Mouse (Mus musculus) midbrain, embryonic 14.5 days (tissue): ENCODE measurements around the gene Amt. TPM values are rescaled to one million over a fixed set of nuclear protein-coding genes. Genes with fewer than 3 reads are reported as not detected.
"Not testable (repeated sequence)": the region's sequence is repeated elsewhere in the genome, so short reads cannot be mapped to it uniquely, and the experiment has no call there.

ENCODE experiments used
- ATAC-seq: fragments of 200-750 bp; cut with Nextera tagmentation; 2 replicates; pipeline ENCODE4 v1.8.0; 2017; ENCODE audit warnings: moderate number of reproducible peaks, moderate library complexity; ENCODE audit not compliant: low FRiP score, low TSS enrichment
- DNase-seq: peaks from one replicate; pipeline ENCODE4 v3.0.0-alpha.2; 2015
- H3K27ac ChIP-seq: fragments of 300-500 bp; sonication (generic); replicated peaks from 2 replicates; pipeline ENCODE4 v1.5.1; 2014; ENCODE audit warnings: mild to moderate bottlenecking, low read depth, low read length, moderate library complexity
- H3K27me3 ChIP-seq: fragments of 300-500 bp; sonication (generic); 2 replicates; pipeline ENCODE4 v1.6.1; 2014; ENCODE audit warnings: low read length, control low read depth, mixed read lengths; ENCODE audit not compliant: control insufficient read depth, insufficient read depth
- H3K36me3 ChIP-seq: fragments of 300-500 bp; sonication (generic); 2 replicates; pipeline ENCODE4 v1.6.1; 2014; ENCODE audit warnings: low read length, control low read depth; ENCODE audit not compliant: control insufficient read depth, insufficient read depth
- H3K4me1 ChIP-seq: fragments of 300-500 bp; sonication (generic); 2 replicates; pipeline ENCODE4 v1.6.1; 2014; ENCODE audit warnings: mild to moderate bottlenecking, antibody characterized with exemption, low read length, control low read depth; ENCODE audit not compliant: control insufficient read depth, insufficient read depth
- H3K4me2 ChIP-seq: fragments of 300-500 bp; sonication (generic); 2 replicates; pipeline ENCODE4 v1.6.1; 2014; ENCODE audit warnings: mild to moderate bottlenecking, low read length, moderate library complexity
- H3K4me3 ChIP-seq: fragments of 300-500 bp; sonication (generic); replicated peaks from 2 replicates; pipeline ENCODE4 v1.5.1; 2014; ENCODE audit warnings: low read depth, low read length
- H3K9ac ChIP-seq: fragments of 300-500 bp; sonication (generic); replicated peaks from 2 replicates; pipeline ENCODE4 v1.6.1; 2014; ENCODE audit warnings: mild to moderate bottlenecking, low read length, moderate library complexity
- H3K9me3 ChIP-seq: fragments of 300-500 bp; sonication (generic); 2 replicates; pipeline ENCODE4 v1.6.1; 2016; ENCODE audit warnings: low read length, control low read depth, mixed read lengths; ENCODE audit not compliant: control insufficient read depth
- WGBS: fragments of 180-500 bp; shearing (Covaris S2); extraction: QIAGEN DNeasy Blood & Tissue Kit; methylation state at CpG from one replicate; pipeline ENCODE4 v1.1.7; 2014; 5-methylcytosine and 5-hydroxymethylcytosine counted together
- polyA plus RNA-seq: library from polyadenylated mRNA; unstranded; fragments of >200 nt; fragmentation: Nextera tagmentation; extraction: Ambion mirVana; gene quantifications from 2 replicates; pipeline ENCODE4 v1.2.1, GENCODE M21; 2014

The Amt gene
- polyA plus RNA-seq, 1 experiment from 2014 or later: 23.5 TPM

DNA sequence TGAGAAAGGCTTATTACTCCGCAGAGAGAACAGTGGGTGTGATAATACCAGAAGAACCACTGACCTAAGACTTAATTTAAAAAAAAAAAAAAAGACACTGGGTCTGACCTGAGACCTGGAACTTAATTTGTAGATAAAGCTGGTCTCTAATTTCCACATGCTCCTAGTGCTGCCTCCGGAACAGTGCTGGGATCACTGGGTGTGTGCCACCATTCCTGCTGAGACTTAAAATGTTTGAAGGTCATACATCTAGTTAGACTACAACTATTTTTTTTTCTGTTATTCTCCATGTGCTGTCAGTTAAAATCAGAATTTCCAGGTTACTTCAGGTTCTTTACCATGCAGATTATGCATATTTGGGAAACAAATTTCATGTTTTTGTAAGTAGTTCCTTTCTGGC lies 11.5 kb downstream of the Amt start:
- H3K4me3 ChIP-seq: peak overlapping the region; percentile 89
- peaks cover 8% of the 10 kb centered on the region for H3K36me3 ChIP-seq
- DNase-seq: no peak
- H3K9ac ChIP-seq: no peak overlapping the region
- H3K4me2 ChIP-seq: peak overlapping the region; percentile 70
- H3K27ac ChIP-seq: no peak overlapping the region
- no peak for ATAC-seq
- WGBS: 80% methylated on average over 2 of the region's 2 CpGs
- no peaks in the 10 kb centered on the region for H3K27me3 ChIP-seq
- H3K4me1 ChIP-seq: peaks cover 37% of the 10 kb centered on the region
- H3K9me3 ChIP-seq: no peaks in the 10 kb centered on the region

DNA sequence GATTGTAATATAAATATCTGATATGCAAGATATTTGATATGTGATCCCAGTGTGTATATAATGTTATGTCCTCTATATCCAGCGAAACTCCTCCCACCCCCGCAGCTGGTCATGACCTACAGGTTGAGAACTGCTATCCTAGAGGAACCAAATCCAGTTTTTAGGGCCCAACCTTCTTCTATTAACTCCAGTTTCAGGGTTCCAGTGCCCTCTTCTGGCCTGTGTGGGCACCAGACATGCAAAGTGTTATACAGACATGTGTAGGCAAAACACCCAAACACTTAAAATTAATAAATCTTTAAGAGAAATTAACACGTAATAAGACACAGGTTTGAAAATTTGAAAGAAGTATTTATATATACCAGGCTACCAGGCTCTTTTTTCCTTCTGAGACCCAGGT lies 20.9 kb downstream of the Amt start:
- Histone ChIP-seq H3K27ac (no peak overlapping the region), H3K36me3 (peaks cover 22% of the 10 kb centered on the region; the same call in 1 of the 2 replicates), H3K4me2 (no peak overlapping the region), H3K9me3 (no peaks in the 10 kb centered on the region), H3K9ac (no peak overlapping the region), H3K4me3 (no peak overlapping the region), H3K4me1 (no peaks in the 10 kb centered on the region), H3K27me3 (no peaks in the 10 kb centered on the region)
- DNase-seq (no peak), ATAC-seq (no peak)
- 94% methylated on average over 3 of the region's 3 CpGs for WGBS

GRCm38 (mm10) chr9:108318462-108318861 lies 21.8 kb downstream of the Amt start:
- H3K9me3 ChIP-seq: no peaks in the 10 kb centered on the region
- H3K9ac ChIP-seq: no peak overlapping the region
- peaks cover 22% of the 10 kb centered on the region; the same call in 1 of the 2 replicates for H3K36me3 ChIP-seq
- ATAC-seq (no peak), DNase-seq (no peak)
- no peaks in the 10 kb centered on the region for H3K4me1 ChIP-seq
- H3K27me3 ChIP-seq: no peaks in the 10 kb centered on the region
- WGBS: 85% methylated on average over 2 of the region's 2 CpGs
- H3K4me2 ChIP-seq: no peak overlapping the region
- H3K27ac ChIP-seq: no peak overlapping the region
- no peak overlapping the region for H3K4me3 ChIP-seq

GRCm38 (mm10) chr9:108322054-108322453 lies 25.4 kb downstream of the Amt start:
- H3K9me3 ChIP-seq, DNase-seq, H3K9ac ChIP-seq, H3K27me3 ChIP-seq, H3K4me1 ChIP-seq, ATAC-seq, H3K4me2 ChIP-seq, H3K4me3 ChIP-seq, H3K27ac ChIP-seq: not testable (repeated sequence)
- peaks cover 11% of the 10 kb centered on the region; the same call in 1 of the 2 replicates for H3K36me3 ChIP-seq
- 93% methylated on average over 7 of the region's 7 CpGs for WGBS

DNA sequence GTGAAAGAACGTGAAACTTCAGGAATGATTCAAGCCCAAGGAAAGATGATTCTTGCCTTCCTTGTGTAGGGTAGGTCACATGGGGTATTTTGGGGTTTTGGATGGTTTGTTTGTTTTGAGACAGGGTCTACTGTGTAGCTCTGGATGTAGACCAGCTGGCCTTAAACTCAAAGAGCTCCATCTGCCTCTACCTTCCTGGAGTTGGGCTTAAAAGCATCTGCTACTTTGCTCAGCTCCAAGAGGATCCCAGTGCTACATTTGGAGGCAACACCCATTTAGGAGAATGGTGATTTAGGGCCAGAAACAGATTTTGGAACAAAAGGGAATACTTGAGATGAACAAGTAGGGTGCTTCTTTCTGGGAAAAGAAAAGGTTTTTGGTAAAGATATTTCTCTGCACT lies 28.1 kb downstream of the Amt start:
- H3K27ac ChIP-seq: no peak overlapping the region
- 97% methylated on average over 1 of the region's 1 CpGs for WGBS

DNA sequence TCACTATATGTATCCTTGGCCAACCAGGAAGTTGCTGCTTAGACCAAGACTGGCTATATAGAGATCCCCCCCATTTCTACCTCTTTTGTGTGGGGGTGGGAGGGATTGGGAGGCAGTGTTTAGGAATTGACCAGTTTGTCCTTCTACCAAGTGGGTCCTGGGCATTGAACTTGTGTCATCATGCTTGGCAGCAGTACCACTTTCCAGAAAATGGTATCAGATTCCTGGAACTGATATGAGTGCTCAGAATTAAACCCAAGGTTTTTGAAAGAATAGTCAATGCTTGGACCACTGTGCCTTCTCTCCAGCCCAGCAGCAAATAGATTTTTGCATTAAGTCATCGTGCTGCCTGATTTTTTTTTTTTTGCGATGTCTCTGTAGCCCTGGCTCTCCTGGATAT lies 29.2 kb downstream of the Amt start:
- Histone ChIP-seq H3K27me3 (no peaks in the 10 kb centered on the region), H3K9ac (no peak overlapping the region), H3K36me3 (peaks cover 21% of the 10 kb centered on the region), H3K9me3 (no peaks in the 10 kb centered on the region), H3K4me2 (no peak overlapping the region), H3K27ac (no peak overlapping the region), H3K4me3 (no peak overlapping the region), H3K4me1 (no peaks in the 10 kb centered on the region)
- 99% methylated on average over 2 of the region's 2 CpGs for WGBS
- DNase-seq (no peak), ATAC-seq (no peak)

More for the DNA sequence above, 28.1 kb downstream of the Amt start:
- DNase-seq (no peak), ATAC-seq (no peak)
- Histone ChIP-seq H3K36me3 (peaks cover 18% of the 10 kb centered on the region), H3K27me3 (no peaks in the 10 kb centered on the region), H3K4me1 (no peaks in the 10 kb centered on the region), H3K9me3 (no peaks in the 10 kb centered on the region), H3K9ac (no peak overlapping the region), H3K4me3 (no peak overlapping the region), H3K4me2 (no peak overlapping the region)

DNA sequence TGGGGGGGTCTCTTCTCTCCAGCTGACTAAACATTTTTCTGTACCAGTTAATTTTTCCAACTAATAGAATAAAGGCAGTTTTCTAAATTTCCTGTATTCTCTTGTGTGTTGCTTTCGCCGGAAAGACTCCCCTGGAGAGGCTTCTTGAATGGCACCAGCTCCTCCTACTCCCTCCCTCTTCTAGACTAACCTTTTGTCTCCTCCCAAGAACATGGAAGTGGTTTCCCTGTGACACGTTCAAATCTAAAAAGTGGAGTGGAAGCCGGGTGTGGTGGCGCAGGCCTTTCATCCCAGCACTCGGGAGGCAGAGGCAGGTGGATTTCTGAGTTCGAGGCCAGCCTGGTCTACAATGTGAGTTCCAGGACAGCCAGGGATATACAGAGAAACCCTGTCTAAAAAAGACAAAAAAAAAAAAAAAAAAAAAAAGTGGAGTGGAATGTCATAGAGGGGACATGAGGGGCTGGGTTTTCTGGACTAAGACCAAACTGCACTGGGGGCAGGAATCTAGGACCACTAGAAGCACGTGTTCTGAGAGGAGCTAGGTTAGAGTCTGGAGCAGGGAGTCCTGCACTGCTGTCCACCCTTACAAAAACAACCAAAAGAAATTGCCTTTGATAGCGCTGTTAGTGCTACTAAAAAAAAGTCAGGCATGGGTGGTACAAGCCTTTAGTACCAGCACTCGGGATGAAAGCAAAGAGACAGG lies 41.3 kb downstream of the Amt start:
- WGBS: 72% methylated on average over 10 of the region's 10 CpGs
- no peaks in the 10 kb centered on the region for H3K27me3 ChIP-seq
- no peaks in the 10 kb centered on the region for H3K9me3 ChIP-seq
- ATAC-seq (no peak), DNase-seq (no peak)
- peak overlapping the region; percentile 73; the same call in 1 of the 2 replicates for H3K4me3 ChIP-seq
- peaks cover 34% of the 10 kb centered on the region for H3K36me3 ChIP-seq
- H3K4me1 ChIP-seq: peaks cover 10% of the 10 kb centered on the region
- H3K27ac ChIP-seq: peak overlapping the region; percentile 92
- no peak overlapping the region for H3K9ac ChIP-seq
- peak overlapping the region; percentile 85; the same call in 1 of the 2 replicates for H3K4me2 ChIP-seq

DNA sequence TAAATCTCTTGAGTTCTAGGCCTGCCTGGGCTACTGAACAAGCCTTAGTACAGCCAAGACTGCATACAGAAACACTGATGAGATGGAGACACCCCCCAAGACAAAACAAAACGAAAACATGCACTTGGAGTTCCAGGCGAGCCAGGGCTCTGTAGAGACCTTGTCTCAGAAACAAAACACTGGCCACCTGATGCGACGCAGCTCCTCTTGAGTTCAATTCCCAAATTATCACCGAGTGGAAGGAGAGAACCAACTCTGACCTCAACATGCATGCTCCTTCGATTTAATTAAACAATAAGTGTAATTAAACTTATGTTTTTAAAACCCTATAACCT lies 41.9 kb downstream of the Amt start:
- Histone ChIP-seq H3K4me1 (peaks cover 10% of the 10 kb centered on the region), H3K4me2 (peak overlapping the region; percentile 85), H3K4me3 (peak overlapping the region; percentile 73), H3K36me3 (peaks cover 29% of the 10 kb centered on the region), H3K27me3 (no peaks in the 10 kb centered on the region), H3K27ac (peak overlapping the region; percentile 92), H3K9ac (peak overlapping the region; percentile 88), H3K9me3 (no peaks in the 10 kb centered on the region)
- 30% methylated on average over 6 of the region's 6 CpGs for WGBS
- ATAC-seq (peak; percentile 7; the same call in 1 of the 2 replicates), DNase-seq (no peak)
